Mouse (Mus musculus) CH12.LX (cell line): ENCODE data around the gene Cox4i2. TPM values are rescaled to one million over a fixed set of nuclear protein-coding genes. Genes with fewer than 3 reads are reported as not detected.

ENCODE experiments used
- DNase-seq: peaks from one replicate; pipeline ENCODE4 v3.0.0-alpha.2; 2013; ENCODE audit errors: extremely low read depth
- H3K27ac ChIP-seq: 2 replicates; pipeline ENCODE4 v1.5.1; 2012; ENCODE audit warnings: low read depth, mild to moderate bottlenecking, control low read depth, moderate library complexity; ENCODE audit not compliant: insufficient read depth
- H3K27me3 ChIP-seq: replicated peaks from 2 replicates; pipeline ENCODE3; 2012; ENCODE audit warnings: inconsistent platforms
- H3K36me3 ChIP-seq, 2 experiments: replicated peaks in 1 of 2; 2 replicates each; pipeline versions ENCODE3 to v1.6.1; 2012; ENCODE audit warnings: inconsistent platforms in 1 of 2, low read length in 1 of 2, mild to moderate bottlenecking in 1 of 2, mixed read lengths in 1 of 2, moderate library complexity in 1 of 2; ENCODE audit not compliant: control insufficient read depth in 1 of 2, insufficient read depth in 1 of 2
- H3K4me1 ChIP-seq, 2 experiments: 2 replicates each; pipeline ENCODE4 v1.6.1; 2012; ENCODE audit warnings: inconsistent platforms in 1 of 2, moderate library complexity in 1 of 2; ENCODE audit not compliant: insufficient read depth in 2 of 2, control insufficient read depth in 1 of 2
- H3K4me2 ChIP-seq: 2 replicates; pipeline ENCODE4 v1.6.1; 2012; ENCODE audit warnings: low read depth, mild to moderate bottlenecking, control low read depth; ENCODE audit not compliant: poor library complexity, insufficient read depth, severe bottlenecking
- H3K4me3 ChIP-seq, 3 experiments: fragments of 150-350 bp in 1 of 3; sonication (generic) in 1 of 3; replicated peaks in 1 of 3; 2 replicates each; pipeline versions ENCODE3 to v1.5.1; 2011 to 2012; ENCODE audit warnings: low read depth in 2 of 3, low read length in 2 of 3, mild to moderate bottlenecking in 2 of 3, moderate library complexity in 2 of 3, control low read depth in 1 of 3, improper control_type of control experiment in 1 of 3, inconsistent platforms in 1 of 3, mixed read lengths in 1 of 3; ENCODE audit not compliant: poor library complexity in 1 of 3
- H3K79me2 ChIP-seq: replicated peaks from 2 replicates; pipeline ENCODE4 v1.6.1; 2012; ENCODE audit warnings: mild to moderate bottlenecking, moderate library complexity; ENCODE audit not compliant: control insufficient read depth, poor library complexity, insufficient read depth, severe bottlenecking; ENCODE audit errors: extremely low read depth
- H3K9ac ChIP-seq: 2 replicates; pipeline ENCODE4 v1.6.1; 2012; ENCODE audit warnings: low read depth, mild to moderate bottlenecking, control low read depth, moderate library complexity; ENCODE audit not compliant: insufficient read depth
- H3K9me3 ChIP-seq: replicated peaks from 2 replicates; pipeline ENCODE3; 2012; ENCODE audit warnings: low read length, inconsistent platforms, mixed read lengths
- BHLHE40 ChIP-seq: IDR thresholded peaks from 2 replicates; pipeline ENCODE4 v1.6.1; 2011; ENCODE audit warnings: mild to moderate bottlenecking, low read depth, low read length, improper control_type of control experiment
- CTCF ChIP-seq, 2 experiments: IDR thresholded peaks in 1 of 2; conservative IDR thresholded peaks in 1 of 2; 2 replicates each; pipeline ENCODE4 v1.5.1; 2011 to 2012; ENCODE audit warnings: low read depth in 2 of 2, low read length in 2 of 2, improper control_type of control experiment in 1 of 2, inconsistent platforms in 1 of 2, mild to moderate bottlenecking in 1 of 2, moderate library complexity in 1 of 2
- E2F4 ChIP-seq: IDR thresholded peaks from 2 replicates; pipeline ENCODE4 v1.6.1; 2011; ENCODE audit warnings: low read depth, low read length, improper control_type of control experiment; ENCODE audit not compliant: insufficient replicate concordance
- ELF1 ChIP-seq: IDR thresholded peaks from 2 replicates; pipeline ENCODE4 v1.6.1; 2014; ENCODE audit warnings: low read depth, mild to moderate bottlenecking, inconsistent platforms, low read length, improper control_type of control experiment
- GABPA ChIP-seq: IDR thresholded peaks from 2 replicates; pipeline ENCODE4 v1.6.1; 2012; ENCODE audit warnings: low read depth, low read length, improper control_type of control experiment, inconsistent platforms; ENCODE audit not compliant: insufficient replicate concordance
- MAX ChIP-seq: IDR thresholded peaks from 2 replicates; pipeline ENCODE4 v1.6.1; 2011; ENCODE audit warnings: low read length, improper control_type of control experiment
- MEF2A ChIP-seq: IDR thresholded peaks from 2 replicates; pipeline ENCODE4 v1.6.1; 2014; ENCODE audit warnings: low read depth, mild to moderate bottlenecking, inconsistent platforms, low read length, improper control_type of control experiment, borderline replicate concordance
- NELFE ChIP-seq: IDR thresholded peaks from 2 replicates; pipeline ENCODE4 v1.6.1; 2011; ENCODE audit warnings: low read depth, low read length, improper control_type of control experiment
- PAX5 ChIP-seq: IDR thresholded peaks from 2 replicates; pipeline ENCODE4 v1.6.1; 2012; ENCODE audit warnings: low read length, inconsistent platforms, mixed read lengths
- POLR2AphosphoS2 ChIP-seq: IDR thresholded peaks from 2 replicates; pipeline ENCODE4 v1.6.1; 2011; ENCODE audit warnings: low read depth, low read length, improper control_type of control experiment
- RAD21 ChIP-seq: IDR thresholded peaks from 2 replicates; pipeline ENCODE4 v1.6.1; 2011; ENCODE audit warnings: low read depth, mild to moderate bottlenecking, low read length, improper control_type of control experiment, moderate library complexity
- RCOR1 ChIP-seq: conservative IDR thresholded peaks from 2 replicates; pipeline ENCODE4 v1.6.1; 2012; ENCODE audit warnings: low read depth, mild to moderate bottlenecking, inconsistent platforms, low read length, improper control_type of control experiment
- SMC3 ChIP-seq: IDR thresholded peaks from 2 replicates; pipeline ENCODE4 v1.6.1; 2011; ENCODE audit warnings: low read depth, low read length, improper control_type of control experiment
- TBP ChIP-seq: conservative IDR thresholded peaks from 2 replicates; pipeline ENCODE4 v1.6.1; 2011; ENCODE audit warnings: low read depth, low read length, improper control_type of control experiment
- TCF12 ChIP-seq: IDR thresholded peaks from 2 replicates; pipeline ENCODE4 v1.6.1; 2014; ENCODE audit warnings: low read depth, mild to moderate bottlenecking, inconsistent platforms, low read length, improper control_type of control experiment
- UBTF ChIP-seq: IDR thresholded peaks from 2 replicates; pipeline ENCODE4 v1.6.1; 2012; ENCODE audit warnings: low read depth, mild to moderate bottlenecking, inconsistent platforms, low read length, improper control_type of control experiment, moderate library complexity
- USF1 ChIP-seq: IDR thresholded peaks from 2 replicates; pipeline ENCODE4 v1.6.1; 2014; ENCODE audit warnings: low read depth, mild to moderate bottlenecking, inconsistent platforms, low read length, improper control_type of control experiment
- ZC3H11A ChIP-seq: IDR thresholded peaks from 2 replicates; pipeline ENCODE4 v1.6.1; 2012; ENCODE audit warnings: low read depth, mild to moderate bottlenecking, inconsistent platforms, low read length, improper control_type of control experiment
- dilution Hi-C: fragments of 300-500 bp; cut with MboI; formaldehyde crosslinking; loops from 2 replicates; pipeline ENCODE4 v1.14.3; 2020; ENCODE audit warnings: low sequenced_read_pairs; ENCODE audit not compliant: extremely low pct_unique_long_range_greater_than_20kb, extremely low pct_ligation_motif_present
- in situ Hi-C: fragments of 300-500 bp; cut with MboI; formaldehyde crosslinking; loops from 3 replicates; pipeline ENCODE4 v1.14.3; 2019; ENCODE audit warnings: low sequenced_read_pairs, low pct_ligation_motif_present, low pct_unique_long_range_greater_than_20kb, mixed read lengths
- polyA plus RNA-seq: library from polyadenylated mRNA; unstranded; fragments of >175 nt; gene quantifications from 2 replicates; pipeline ENCODE4 v1.2.1, GENCODE M21; 2012; ENCODE audit warnings: low read depth; ENCODE audit not compliant: insufficient read length
- total RNA-seq, 2 experiments: library from RNA; depleted of rRNA; stranded (reverse); fragments of 300-350 nt in 1 of 2; fragments of >200 nt in 1 of 2; gene quantifications; 2 replicates each; pipeline ENCODE4 v1.2.3; 2012 to 2014

Cox4i2 gene
- total and polyA plus RNA-seq, 3 experiments: not detected

- Histone ChIP-seq H3K27me3 (peaks cover 9% of the 10 kb centered on the region), H3K27ac (no peak overlapping the region), H3K4me1 (peaks cover 4 to 19% of the 10 kb centered on the region in 2 experiments), H3K9me3 (no peaks in the 10 kb centered on the region), H3K4me2 (no peak overlapping the region), H3K79me2 (no peaks in the 10 kb centered on the region), H3K4me3 (no peak overlapping the region), H3K36me3 (no peaks in the 10 kb centered on the region), H3K9ac (no peak overlapping the region)
- TF ChIP-seq ELF1: no peak
- no peak for TF ChIP-seq NELFE
- TF ChIP-seq USF1: no peak
- TF ChIP-seq CTCF (conservative IDR thresholded peaks at IDR 0.05 in 1 of 2, IDR thresholded peaks at IDR 0.05 in 1 of 2; ENCODE audit: low read depth in 2 of 2, low read length in 2 of 2): no peak
- TF ChIP-seq SMC3: no peak
- no peak for TF ChIP-seq MEF2A
- no peak for TF ChIP-seq TCF12
- no peak for TF ChIP-seq ZC3H11A
- TF ChIP-seq MAX: no peak
- TF ChIP-seq RCOR1: no peak
- no peak for TF ChIP-seq POLR2AphosphoS2
- TF ChIP-seq RAD21: no peak
- no peak for TF ChIP-seq TBP
- no peak for TF ChIP-seq BHLHE40
- no peak for TF ChIP-seq UBTF
- TF ChIP-seq PAX5: no peak
- TF ChIP-seq E2F4: no peak
- dilution Hi-C loops: no loop called here
- in situ Hi-C loops: no loop called here
- no peak for DNase-seq
Observed at GRCm38 (mm10) chr2:152726213-152726612, 27.8 kb upstream of the Cox4i2 start.

DNA sequence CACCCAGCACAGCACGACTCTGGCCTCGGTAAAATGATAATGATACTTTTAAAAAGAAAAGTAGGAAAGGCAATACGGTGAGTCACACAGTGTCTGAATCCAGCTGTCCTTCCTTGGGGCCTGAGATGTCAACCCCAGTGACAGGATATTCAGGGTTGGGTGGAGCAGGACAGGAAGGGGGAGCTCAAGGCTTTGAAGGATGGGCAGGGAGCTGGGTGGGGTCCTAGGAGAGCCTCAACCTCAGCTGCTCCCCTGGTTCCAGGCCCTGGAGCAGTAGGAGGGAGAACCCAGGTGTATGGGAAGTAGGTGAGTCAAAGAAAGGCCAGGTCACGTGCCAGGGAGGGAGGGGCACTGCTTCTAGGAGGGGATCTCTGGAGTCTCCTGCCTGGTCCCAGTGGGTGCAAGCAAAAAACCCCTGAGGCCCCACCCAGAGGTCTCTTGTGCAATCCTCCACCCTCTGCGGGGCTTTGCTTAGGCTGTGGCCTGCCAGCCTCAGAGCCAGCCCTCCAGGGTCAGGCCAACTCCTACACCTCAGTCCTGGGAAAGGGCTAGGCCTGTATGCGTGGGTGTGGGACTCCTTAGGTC, 27.1 kb upstream of the Cox4i2 start:
- Histone ChIP-seq H3K4me2 (no peak overlapping the region), H3K36me3 (no peaks in the 10 kb centered on the region), H3K27me3 (peaks cover 11% of the 10 kb centered on the region), H3K9ac (no peak overlapping the region), H3K4me1 (peaks cover 4 to 19% of the 10 kb centered on the region in 2 experiments)
- in situ Hi-C loops: no loop called here
- no peak for DNase-seq
- TF ChIP-seq BHLHE40 (0 out of 2 replicates have a peak, but pooled peaks have one; percentile 28), GABPA (no peak)
- TF ChIP-seq, all 38 proteins: peak for 1
- dilution Hi-C loops: no loop called here
- Histone ChIP-seq H3K27ac (no peak overlapping the region), H3K4me3 (no peak overlapping the region), H3K9me3 (no peaks in the 10 kb centered on the region), H3K79me2 (no peaks in the 10 kb centered on the region)
